Comparison of ENCODE assay signal across 9 mouse cellular contexts in the genomic region with DNA sequence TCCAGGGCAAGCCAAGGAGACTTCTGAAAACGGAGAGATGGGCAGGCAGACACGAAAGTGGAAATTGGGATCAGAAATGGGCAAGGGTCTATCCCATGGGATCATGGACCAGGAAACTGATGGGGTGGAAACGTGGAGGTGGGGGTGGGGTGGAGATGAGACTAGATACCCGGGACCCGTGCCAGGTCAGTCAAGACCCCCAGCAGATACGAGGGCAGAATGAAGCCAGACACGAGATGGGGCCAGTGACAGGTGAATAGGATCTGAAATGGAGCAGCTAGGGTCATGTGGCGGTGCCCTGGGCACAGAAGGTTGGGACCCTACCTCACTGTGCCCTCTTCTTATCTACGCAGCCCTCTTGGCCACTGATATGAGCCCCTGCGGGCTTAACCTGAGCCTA. TPM values are rescaled to one million over a fixed set of nuclear protein-coding genes. Genes with fewer than 3 reads are reported as not detected.
DNase-seq lines count a peak whose midpoint lies in the region; ATAC-seq and TF ChIP-seq lines count a peak whose summit lies in the region.
"Had no signal": no experiment of that assay in that cellular context is flagged by ENCODE, and none has a peak within 500 bp of the region (broad histone marks: within the 10 kb centered on the region; RNA-seq: fewer than 3 reads in every experiment).

No protein-coding gene starts in this region.

- peaks cover 22% of the 10 kb centered on the region for H3K27me3 ChIP-seq in E14TG2a.4 (ENCODE audit: insufficient read depth, low read length)
- H3K27me3 ChIP-seq in hindbrain, embryonic 10.5 days (ENCODE audit: insufficient read depth, poor library complexity, severe bottlenecking): peaks cover 27% of the 10 kb centered on the region
- H3K27me3 ChIP-seq in midbrain, embryonic 12.5 days: peaks cover 18% of the 10 kb centered on the region

- peak overlapping the region; percentile 80; the same call in 1 of the 2 replicates for H3K27ac ChIP-seq in hindbrain, embryonic 10.5 days
- H3K27ac ChIP-seq in midbrain, embryonic 12.5 days (replicated peaks): no peak overlapping the region
- H3K27ac ChIP-seq: liver, embryonic 14.5 days had no signal

- 83% methylated on average over 10 of the region's 10 CpGs for WGBS in hindbrain, embryonic 10.5 days
- WGBS in midbrain, embryonic 12.5 days: 83% methylated on average over 10 of the region's 10 CpGs

- H3K9ac ChIP-seq in midbrain, embryonic 12.5 days (replicated peaks): no peak overlapping the region
- H3K9ac ChIP-seq: liver, embryonic 14.5 days had no signal

- no peak for TF ChIP-seq CTCF in E14TG2a.4 (conservative IDR thresholded peaks at IDR 0.05; ENCODE audit: low read length)

- no peak for ATAC-seq in midbrain, embryonic 12.5 days (ENCODE audit: low FRiP score, low read depth)

- H3K9me3 ChIP-seq in E14TG2a.4 (ENCODE audit: low read length): no peaks in the 10 kb centered on the region; the same call in 1 of the 2 replicates
- H3K9me3 ChIP-seq in hindbrain, embryonic 10.5 days: no peaks in the 10 kb centered on the region
- no peaks in the 10 kb centered on the region for H3K9me3 ChIP-seq in midbrain, embryonic 12.5 days

- peaks cover 71% of the 10 kb centered on the region for H3K4me1 ChIP-seq in E14TG2a.4 (replicated peaks; ENCODE audit: low read depth, low read length)
- H3K4me1 ChIP-seq in hindbrain, embryonic 10.5 days (replicated peaks): peaks cover 42% of the 10 kb centered on the region
- H3K4me1 ChIP-seq in midbrain, embryonic 12.5 days: peaks cover 23% of the 10 kb centered on the region

- H3K4me3 ChIP-seq in E14TG2a.4 (replicated peaks; ENCODE audit: low read length): peak overlapping the region; percentile 76
- peak overlapping the region; percentile 54 for H3K4me3 ChIP-seq in hindbrain, embryonic 10.5 days
- H3K4me3 ChIP-seq in midbrain, embryonic 12.5 days: no peak overlapping the region; the same call in 1 of the 2 replicates

- peak; percentile 45 to 59 for DNase-seq in cerebellum, postnatal 14 days
- no peak for DNase-seq in cerebellum, adult 9-11 months
- no peak for DNase-seq in hindbrain, embryonic 10.5 days (ENCODE audit: low spot score)
- no peak for DNase-seq in testis, postnatal 10 days (ENCODE audit: low spot score)
- no peak for DNase-seq in adrenal gland, postnatal 14 days
- no peak for DNase-seq in layer of hippocampus, postnatal 36 days

- peaks cover 58% of the 10 kb centered on the region for H3K36me3 ChIP-seq in E14TG2a.4 (ENCODE audit: insufficient read depth, low read length)
- peaks cover 52% of the 10 kb centered on the region for H3K36me3 ChIP-seq in hindbrain, embryonic 10.5 days
- peaks cover 34% of the 10 kb centered on the region for H3K36me3 ChIP-seq in midbrain, embryonic 12.5 days

- H3K4me2 ChIP-seq in midbrain, embryonic 12.5 days (replicated peaks): peak overlapping the region; percentile 63

RNA-seq across cellular contexts. Expression of gene Ptger1, which starts 1.0 kb away (rescaled TPM):
- 0.58 and 0.62 TPM in 2 replicates for polyA plus RNA-seq in hindbrain, embryonic 10.5 days (2016; fragmentation: Nextera tagmentation; extraction: Ambion mirVana)
- polyA plus RNA-seq in midbrain, embryonic 12.5 days (2016; fragmentation: Nextera tagmentation; extraction: Ambion mirVana): 0.75 and 0.97 TPM in 2 replicates
- 0.98 and 1.4 TPM in 2 replicates for total RNA-seq in adrenal gland, postnatal 14 days (2021)
- 1 to 10 TPM in 1 of 2 experiments, under 1 TPM in 1; 1.00 to 1.4 TPM for total RNA-seq in layer of hippocampus, postnatal 36 days (2021)

RNA-seq across cellular contexts. Expression of gene Gipc1, which starts 15.0 kb away (rescaled TPM):
- 221 and 240 TPM in 2 replicates for polyA plus RNA-seq in hindbrain, embryonic 10.5 days (2016; fragmentation: Nextera tagmentation; extraction: Ambion mirVana)
- polyA plus RNA-seq in midbrain, embryonic 12.5 days (2016; fragmentation: Nextera tagmentation; extraction: Ambion mirVana): 198 and 204 TPM in 2 replicates
- total RNA-seq in adrenal gland, postnatal 14 days (2021): 39.6 and 47.5 TPM in 2 replicates
- total RNA-seq in layer of hippocampus, postnatal 36 days (2021): 10 to 100 TPM; 56.9 to 58.1 TPM

RNA-seq across cellular contexts. Expression of gene Pkn1, which starts 31.5 kb away (rescaled TPM):
- polyA plus RNA-seq in hindbrain, embryonic 10.5 days (2016; fragmentation: Nextera tagmentation; extraction: Ambion mirVana): 28.2 and 29.9 TPM in 2 replicates
- polyA plus RNA-seq in midbrain, embryonic 12.5 days (2016; fragmentation: Nextera tagmentation; extraction: Ambion mirVana): 35.3 and 35.4 TPM in 2 replicates
- 125 and 151 TPM in 2 replicates for total RNA-seq in adrenal gland, postnatal 14 days (2021)
- 10 to 100 TPM; 53.0 to 54.8 TPM for total RNA-seq in layer of hippocampus, postnatal 36 days (2021)

RNA-seq across cellular contexts. Expression of gene Ddx39, which starts 47.5 kb away (rescaled TPM):
- polyA plus RNA-seq in hindbrain, embryonic 10.5 days (2016; fragmentation: Nextera tagmentation; extraction: Ambion mirVana): 253 and 322 TPM in 2 replicates
- polyA plus RNA-seq in midbrain, embryonic 12.5 days (2016; fragmentation: Nextera tagmentation; extraction: Ambion mirVana): 184 and 186 TPM in 2 replicates
- total RNA-seq in adrenal gland, postnatal 14 days (2021): 31.2 and 32.9 TPM in 2 replicates
- 10 to 100 TPM; 17.0 to 19.2 TPM for total RNA-seq in layer of hippocampus, postnatal 36 days (2021)

RNA-seq across cellular contexts. Expression of gene Dnajb1, which starts 59.5 kb away (rescaled TPM):
- 71.9 and 84.2 TPM in 2 replicates for polyA plus RNA-seq in hindbrain, embryonic 10.5 days (2016; fragmentation: Nextera tagmentation; extraction: Ambion mirVana)
- 66.4 and 67.7 TPM in 2 replicates for polyA plus RNA-seq in midbrain, embryonic 12.5 days (2016; fragmentation: Nextera tagmentation; extraction: Ambion mirVana)
- 28.5 and 38.3 TPM in 2 replicates for total RNA-seq in adrenal gland, postnatal 14 days (2021)
- 10 to 100 TPM; 46.3 to 51.8 TPM for total RNA-seq in layer of hippocampus, postnatal 36 days (2021)

Comparison
In these comparisons a context has a peak if more than half of its experiments do, and no peak if none do; other contexts are left out.
1. DNase-seq: peak in cerebellum, postnatal 14 days (2 of 2); none in cerebellum, adult 9-11 months (single experiment), hindbrain, embryonic 10.5 days (single experiment), testis, postnatal 10 days (single experiment), adrenal gland, postnatal 14 days (single experiment) and layer of hippocampus, postnatal 36 days (0 of 2).